Mouse (Mus musculus): ENCODE measurements around the gene Icosl. TPM values are rescaled to one million over a fixed set of nuclear protein-coding genes. Genes with fewer than 3 reads are reported as not detected.

The Icosl gene
- polyA plus RNA-seq, 1 experiment, result 0.02 TPM

DNA sequence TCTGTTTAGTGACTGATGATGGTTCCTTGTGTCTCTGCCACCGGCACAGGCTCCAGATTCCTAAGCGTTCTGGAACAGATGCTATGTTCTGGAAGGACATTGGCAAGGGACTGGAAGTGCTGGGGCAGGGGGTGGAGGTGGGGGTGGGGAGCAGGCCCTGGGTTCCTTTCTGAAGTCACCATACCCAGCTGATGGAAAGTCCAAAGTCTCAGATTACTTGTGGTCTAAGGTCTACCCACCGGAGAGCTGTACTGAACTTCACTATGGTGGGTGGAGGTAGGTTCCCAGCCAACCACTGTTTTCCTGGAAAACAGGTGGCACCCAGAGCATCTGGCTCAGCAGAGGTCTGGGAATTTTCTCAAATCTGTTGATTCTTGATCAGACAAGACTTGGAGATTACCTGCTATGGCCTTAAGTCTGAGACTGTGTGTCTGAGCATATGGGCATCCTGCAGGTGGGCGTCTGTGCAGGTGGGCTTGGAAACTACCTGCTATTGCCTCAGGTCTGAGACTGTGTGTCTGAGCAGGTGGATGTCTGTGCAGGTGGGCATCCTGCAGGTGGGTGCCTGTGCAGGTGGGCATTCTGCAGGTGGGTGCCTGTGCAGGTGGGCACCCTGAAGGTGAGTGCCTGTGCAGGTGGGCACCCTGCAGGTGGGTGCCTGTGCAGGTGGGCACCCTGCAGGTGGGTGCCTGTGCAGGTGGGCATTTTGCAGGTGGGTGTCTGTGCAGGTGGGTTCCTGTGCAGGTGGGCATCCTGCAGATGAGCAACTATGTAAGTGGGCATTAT is 21.8 kb downstream of the Icosl start:
- Histone ChIP-seq H3ac (ENCODE audit: control insufficient read depth, insufficient read length) (no peak overlapping the region), H3K4me3 (no peak overlapping the region)

GRCm38 (mm10) chr10:78091865-78092724 is 23.0 kb downstream of the Icosl start:
- Histone ChIP-seq H3K4me3 (no peak overlapping the region), H3K27me3 (ENCODE audit: control insufficient read depth, insufficient read depth, insufficient read length) (no peaks in the 10 kb centered on the region), H3ac (ENCODE audit: control insufficient read depth, insufficient read length) (no peak overlapping the region), H3K4me2 (ENCODE audit: low read depth) (peak overlapping the region; percentile 18), H3K79me2 (ENCODE audit: control insufficient read depth, insufficient read depth) (no peaks in the 10 kb centered on the region), H3K36me3 (ENCODE audit: control insufficient read depth, insufficient read depth) (no peaks in the 10 kb centered on the region)
- TF ChIP-seq POLR2AphosphoS2 (IDR thresholded peaks at IDR 0.05; ENCODE audit: insufficient read length, low read depth), result no peak
- TF ChIP-seq TCF12 (IDR thresholded peaks at IDR 0.05; ENCODE audit: insufficient read depth, poor library complexity, severe bottlenecking), result peak; percentile 8
- peak in 1 of 3 experiments; percentile 44 for TF ChIP-seq MYOD1 (IDR thresholded peaks at IDR 0.05; ENCODE audit: control insufficient read depth in 1 of 3, insufficient read length in 2 of 3, low read depth in 2 of 3)
- TF ChIP-seq MYOG (IDR thresholded peaks at IDR 0.05; ENCODE audit: control insufficient read depth in 1 of 3, insufficient read depth in 1 of 3, insufficient read length in 2 of 3, low read depth in 2 of 3), result peak in 1 of 3 experiments; percentile 54

More for the DNA sequence above, 21.8 kb downstream of the Icosl start:
- Histone ChIP-seq H3K79me2 (ENCODE audit: control insufficient read depth, insufficient read depth) (no peaks in the 10 kb centered on the region), H3K4me2 (ENCODE audit: low read depth) (no peak overlapping the region), H3K27me3 (ENCODE audit: control insufficient read depth, insufficient read depth, insufficient read length) (no peaks in the 10 kb centered on the region), H3K36me3 (ENCODE audit: control insufficient read depth, insufficient read depth) (no peaks in the 10 kb centered on the region)
- TF ChIP-seq TCF3 (IDR thresholded peaks at IDR 0.05; ENCODE audit: insufficient read length, low read depth), result no peak

- Histone ChIP-seq H3K27me3 (ENCODE audit: control insufficient read depth, insufficient read depth, insufficient read length) (no peaks in the 10 kb centered on the region), H3ac (ENCODE audit: control insufficient read depth, insufficient read length) (no peak overlapping the region), H3K4me2 (ENCODE audit: low read depth) (no peak overlapping the region), H3K36me3 (ENCODE audit: control insufficient read depth, insufficient read depth) (no peaks in the 10 kb centered on the region), H3K79me2 (ENCODE audit: control insufficient read depth, insufficient read depth) (no peaks in the 10 kb centered on the region), H3K4me3 (no peak overlapping the region)
- TF ChIP-seq TCF3 (IDR thresholded peaks at IDR 0.05; ENCODE audit: insufficient read length, low read depth) (no peak), MAX (IDR thresholded peaks at IDR 0.05; ENCODE audit: low read depth) (no peak), E2F4 (IDR thresholded peaks at IDR 0.05; ENCODE audit: insufficient read depth) (no peak), MYOG (IDR thresholded peaks at IDR 0.05; ENCODE audit: control insufficient read depth in 1 of 3, insufficient read depth in 1 of 3, insufficient read length in 2 of 3, low read depth in 2 of 3) (no peak), TCF12 (IDR thresholded peaks at IDR 0.05; ENCODE audit: insufficient read depth, poor library complexity, severe bottlenecking) (no peak), USF1 (IDR thresholded peaks at IDR 0.05; ENCODE audit: low read depth) (no peak), POLR2AphosphoS2 (IDR thresholded peaks at IDR 0.05; ENCODE audit: insufficient read length, low read depth) (no peak), SRF (IDR thresholded peaks at IDR 0.05; ENCODE audit: control insufficient read depth, insufficient read length, low read depth) (no peak), CEBPB (IDR thresholded peaks at IDR 0.05; ENCODE audit: insufficient read depth, poor library complexity, severe bottlenecking) (no peak), MYOD1 (IDR thresholded peaks at IDR 0.05; ENCODE audit: control insufficient read depth in 1 of 3, insufficient read length in 2 of 3, low read depth in 2 of 3) (no peak), REST (IDR thresholded peaks at IDR 0.05; ENCODE audit: insufficient read depth, insufficient read length) (no peak), POLR2A (IDR thresholded peaks at IDR 0.05; ENCODE audit: insufficient read length, low read depth) (no peak)
These were observed 23.6 kb downstream of the Icosl start for GRCm38 (mm10) chr10:78092725-78093029.

DNA sequence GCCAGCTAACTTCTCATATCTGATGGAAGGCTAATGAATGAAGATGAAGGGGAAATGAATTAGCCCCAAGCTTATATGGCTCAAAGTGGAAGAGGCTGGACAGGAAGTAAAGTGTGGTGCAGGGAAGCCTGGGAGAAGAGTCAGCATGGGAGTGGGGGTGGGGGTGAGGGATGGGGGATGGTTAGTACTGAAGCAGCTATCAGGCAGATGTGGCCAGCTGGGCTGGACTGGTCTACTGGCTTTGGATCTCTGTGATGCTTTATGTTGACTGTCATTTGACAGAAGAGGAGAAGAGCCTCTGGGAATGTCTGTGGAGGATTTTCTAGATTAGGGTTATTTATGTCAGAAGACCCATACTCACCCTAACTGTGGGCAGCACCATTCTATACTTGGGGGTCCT is 26.1 kb downstream of the Icosl start:
- H3K36me3 ChIP-seq (ENCODE audit: control insufficient read depth, insufficient read depth), result no peaks in the 10 kb centered on the region
- no peak overlapping the region for H3ac ChIP-seq (ENCODE audit: control insufficient read depth, insufficient read length)
- TF ChIP-seq TCF12 (IDR thresholded peaks at IDR 0.05; ENCODE audit: insufficient read depth, poor library complexity, severe bottlenecking) (no peak), USF1 (IDR thresholded peaks at IDR 0.05; ENCODE audit: low read depth) (no peak), POLR2A (IDR thresholded peaks at IDR 0.05; ENCODE audit: insufficient read length, low read depth) (no peak), REST (IDR thresholded peaks at IDR 0.05; ENCODE audit: insufficient read depth, insufficient read length) (no peak), MYOD1 (IDR thresholded peaks at IDR 0.05; ENCODE audit: control insufficient read depth in 1 of 3, insufficient read length in 2 of 3, low read depth in 2 of 3) (no peak), CEBPB (IDR thresholded peaks at IDR 0.05; ENCODE audit: insufficient read depth, poor library complexity, severe bottlenecking) (no peak), POLR2AphosphoS2 (IDR thresholded peaks at IDR 0.05; ENCODE audit: insufficient read length, low read depth) (no peak), SRF (IDR thresholded peaks at IDR 0.05; ENCODE audit: control insufficient read depth, insufficient read length, low read depth) (no peak), E2F4 (IDR thresholded peaks at IDR 0.05; ENCODE audit: insufficient read depth) (no peak), MAX (IDR thresholded peaks at IDR 0.05; ENCODE audit: low read depth) (no peak), MYOG (IDR thresholded peaks at IDR 0.05; ENCODE audit: control insufficient read depth in 1 of 3, insufficient read depth in 1 of 3, insufficient read length in 2 of 3, low read depth in 2 of 3) (no peak), TCF3 (IDR thresholded peaks at IDR 0.05; ENCODE audit: insufficient read length, low read depth) (no peak)
- H3K27me3 ChIP-seq (ENCODE audit: control insufficient read depth, insufficient read depth, insufficient read length), result no peaks in the 10 kb centered on the region
- no peaks in the 10 kb centered on the region for H3K79me2 ChIP-seq (ENCODE audit: control insufficient read depth, insufficient read depth)
- H3K4me2 ChIP-seq (ENCODE audit: low read depth), result no peak overlapping the region
- H3K4me3 ChIP-seq, result no peak overlapping the region
